Mouse (Mus musculus) kidney, embryonic 16.5 days (tissue): ENCODE results near the gene Slc16a7. TPM values are rescaled to one million over a fixed set of nuclear protein-coding genes. Genes with fewer than 3 reads are reported as not detected.
A peak's percentile ranks its signal among the peaks of the same experiment; 100 is the strongest.

ENCODE experiments used
- ATAC-seq: fragments of 200-750 bp; cut with Nextera tagmentation; 2 replicates; pipeline ENCODE4 v1.8.0; 2017; ENCODE audit warnings: moderate TSS enrichment; ENCODE audit not compliant: low FRiP score, low TSS enrichment
- H3K27ac ChIP-seq: fragments of 300-500 bp; sonication (generic); 2 replicates; pipeline ENCODE4 v1.5.1; 2014; ENCODE audit warnings: low read length
- H3K27me3 ChIP-seq: fragments of 300-500 bp; sonication (generic); 2 replicates; pipeline ENCODE4 v1.6.1; 2014; ENCODE audit warnings: low read length, control low read depth, mixed read lengths; ENCODE audit not compliant: insufficient read depth
- H3K36me3 ChIP-seq: fragments of 300-500 bp; sonication (generic); 2 replicates; pipeline ENCODE4 v1.6.1; 2014; ENCODE audit warnings: low read length, control low read depth, mixed read lengths; ENCODE audit not compliant: insufficient read depth
- H3K4me1 ChIP-seq: fragments of 300-500 bp; sonication (generic); 2 replicates; pipeline ENCODE4 v1.6.1; 2014; ENCODE audit warnings: low read length, control low read depth, mixed read lengths; ENCODE audit not compliant: insufficient read depth
- H3K4me2 ChIP-seq: fragments of 300-500 bp; sonication (generic); replicated peaks from 2 replicates; pipeline ENCODE4 v1.6.1; 2014; ENCODE audit warnings: low read depth, low read length
- H3K4me3 ChIP-seq: fragments of 300-500 bp; sonication (generic); 2 replicates; pipeline ENCODE4 v1.5.1; 2014; ENCODE audit warnings: mild to moderate bottlenecking, low read length
- H3K9ac ChIP-seq: fragments of 300-500 bp; sonication (generic); replicated peaks from 2 replicates; pipeline ENCODE4 v1.6.1; 2014; ENCODE audit warnings: low read length
- H3K9me3 ChIP-seq: fragments of 300-500 bp; sonication (generic); 2 replicates; pipeline ENCODE4 v1.6.1; 2016; ENCODE audit warnings: low read length, control low read depth
- WGBS: fragments of 180-500 bp; shearing (Covaris S2); extraction: QIAGEN DNeasy Blood & Tissue Kit; methylation state at CpG from one replicate; pipeline ENCODE4 v1.1.7; 2014; 5-methylcytosine and 5-hydroxymethylcytosine counted together
- polyA plus RNA-seq: library from polyadenylated mRNA; unstranded; fragments of >200 nt; fragmentation: Nextera tagmentation; extraction: Ambion mirVana; gene quantifications from 2 replicates; pipeline ENCODE4 v1.2.1, GENCODE M21; 2015

The Slc16a7 gene
- polyA plus RNA-seq, result 9.1 and 9.7 TPM in 2 replicates

- H3K9me3 ChIP-seq, result no peaks in the 10 kb centered on the region
- H3K4me1 ChIP-seq, result peaks cover 18% of the 10 kb centered on the region
- ATAC-seq, result peak; percentile 97
- H3K4me2 ChIP-seq, result peak within 1 kb of the TSS; percentile 68
- under 1% methylated on average over 55 of the region's 67 CpGs for WGBS
- H3K9ac ChIP-seq, result peak within 1 kb of the TSS; percentile 84
- no peaks in the 10 kb centered on the region; the same call in 1 of the 2 replicates for H3K27me3 ChIP-seq
- H3K4me3 ChIP-seq, result peak within 1 kb of the TSS; percentile 81
- H3K36me3 ChIP-seq, result no peaks in the 10 kb centered on the region
- H3K27ac ChIP-seq, result peak within 1 kb of the TSS; percentile 76
Observed at GRCm38 (mm10) chr10:125388876-125389786, at the start of gene Slc16a7. Gene Slc16a7 (minus strand): TSS chr10:125389465.

DNA sequence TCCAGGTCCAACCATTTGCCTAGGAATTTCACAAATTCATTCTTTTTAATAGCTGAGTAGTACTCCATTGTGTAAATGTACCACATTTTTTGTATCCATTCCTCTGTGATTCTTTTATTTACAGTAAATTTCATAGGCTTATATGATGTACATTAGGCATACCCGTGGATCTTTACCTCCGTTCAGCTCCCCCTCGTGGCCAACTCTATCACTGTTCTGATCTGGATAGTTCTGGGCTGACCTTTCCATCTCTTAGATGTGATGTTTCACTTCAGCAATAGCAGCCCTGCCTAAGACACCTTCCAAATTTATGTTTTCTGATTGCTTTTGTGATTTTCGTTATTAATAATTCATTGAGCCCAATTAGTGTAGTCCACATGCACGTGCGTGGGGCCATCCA, 29.5 kb upstream of the Slc16a7 start:
- H3K9me3 ChIP-seq, result no peaks in the 10 kb centered on the region
- no peaks in the 10 kb centered on the region for H3K4me1 ChIP-seq
- 80% methylated on average over 6 of the region's 6 CpGs for WGBS

GRCm38 (mm10) chr10:125399796-125400195, 10.5 kb upstream of the Slc16a7 start:
- H3K4me2 ChIP-seq, result no peak overlapping the region
- H3K27ac ChIP-seq, result no peak overlapping the region
- no peaks in the 10 kb centered on the region for H3K36me3 ChIP-seq
- 83% methylated on average over 4 of the region's 4 CpGs for WGBS
- H3K9me3 ChIP-seq, result no peaks in the 10 kb centered on the region
- no peaks in the 10 kb centered on the region for H3K27me3 ChIP-seq
- H3K4me3 ChIP-seq, result no peak overlapping the region
- H3K4me1 ChIP-seq, result no peaks in the 10 kb centered on the region
- ATAC-seq, result no peak
- no peak overlapping the region for H3K9ac ChIP-seq

More for the DNA sequence above, 29.5 kb upstream of the Slc16a7 start:
- Histone ChIP-seq H3K4me3 (no peak overlapping the region), H3K27me3 (no peaks in the 10 kb centered on the region), H3K36me3 (no peaks in the 10 kb centered on the region), H3K9ac (no peak overlapping the region), H3K4me2 (no peak overlapping the region), H3K27ac (no peak overlapping the region)
- no peak for ATAC-seq

GRCm38 (mm10) chr10:125390011-125390410, 746 bp upstream of the Slc16a7 start:
- WGBS, result 73% methylated on average over 6 of the region's 6 CpGs
- Histone ChIP-seq H3K4me2 (peak overlapping the region; percentile 68), H3K4me3 (no peak overlapping the region), H3K27ac (no peak overlapping the region), H3K36me3 (no peaks in the 10 kb centered on the region), H3K4me1 (peaks cover 18% of the 10 kb centered on the region), H3K27me3 (no peaks in the 10 kb centered on the region; the same call in 1 of the 2 replicates), H3K9ac (peak overlapping the region; percentile 84; the same call in 1 of the 2 replicates), H3K9me3 (no peaks in the 10 kb centered on the region)
- no peak for ATAC-seq

GRCm38 (mm10) chr10:125388481-125388875, 787 bp downstream of the Slc16a7 start:
- Histone ChIP-seq H3K4me3 (peak overlapping the region; percentile 81), H3K9ac (peak overlapping the region; percentile 84), H3K9me3 (no peaks in the 10 kb centered on the region), H3K27ac (peak overlapping the region; percentile 76), H3K4me2 (peak overlapping the region; percentile 68), H3K4me1 (peaks cover 22% of the 10 kb centered on the region), H3K36me3 (no peaks in the 10 kb centered on the region), H3K27me3 (no peaks in the 10 kb centered on the region; the same call in 1 of the 2 replicates)
- WGBS, result 28% methylated on average over 7 of the region's 7 CpGs
- peak; percentile 20 for ATAC-seq

- no peaks in the 10 kb centered on the region; the same call in 1 of the 2 replicates for H3K27me3 ChIP-seq
- peaks cover 22% of the 10 kb centered on the region for H3K4me1 ChIP-seq
- H3K27ac ChIP-seq, result peak overlapping the region; percentile 34; the same call in 1 of the 2 replicates
- ATAC-seq, result no peak
- no peak overlapping the region for H3K9ac ChIP-seq
- H3K4me2 ChIP-seq, result peak overlapping the region; percentile 34
- no peaks in the 10 kb centered on the region for H3K9me3 ChIP-seq
- H3K36me3 ChIP-seq, result no peaks in the 10 kb centered on the region
- 33% methylated on average over 14 of the region's 14 CpGs for WGBS
- H3K4me3 ChIP-seq, result peak overlapping the region; percentile 3; the same call in 1 of the 2 replicates
Observed at GRCm38 (mm10) chr10:125387782-125388415, 1.4 kb downstream of the Slc16a7 start.

DNA sequence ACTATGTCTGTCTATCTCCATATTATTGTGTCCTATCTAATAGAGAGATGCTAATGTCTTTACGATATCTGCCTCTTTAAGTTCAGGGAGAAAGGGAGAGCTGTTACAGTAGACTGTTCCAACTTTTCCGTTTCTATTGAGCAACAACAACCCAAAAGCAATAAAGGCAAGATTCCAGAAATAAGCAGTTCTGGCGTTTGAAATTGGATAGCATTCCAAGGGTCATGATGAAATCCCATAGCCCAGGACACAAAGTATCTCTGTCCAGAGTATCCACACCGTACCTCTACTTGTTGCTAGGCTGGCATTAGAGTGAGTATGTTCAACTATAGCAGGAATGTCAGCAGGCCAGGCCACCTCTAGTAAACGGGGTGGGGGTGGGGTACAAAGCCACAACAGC, 13.7 kb downstream of the Slc16a7 start:
- WGBS, result 61% methylated on average over 5 of the region's 5 CpGs
- H3K36me3 ChIP-seq, result no peaks in the 10 kb centered on the region
- H3K4me1 ChIP-seq, result peaks cover 4% of the 10 kb centered on the region; the same call in 1 of the 2 replicates
- H3K9me3 ChIP-seq, result no peaks in the 10 kb centered on the region
- H3K9ac ChIP-seq, result no peak overlapping the region
- H3K27me3 ChIP-seq, result no peaks in the 10 kb centered on the region
- no peak for ATAC-seq
- no peak overlapping the region for H3K4me2 ChIP-seq
- no peak overlapping the region for H3K4me3 ChIP-seq
- H3K27ac ChIP-seq, result no peak overlapping the region

DNA sequence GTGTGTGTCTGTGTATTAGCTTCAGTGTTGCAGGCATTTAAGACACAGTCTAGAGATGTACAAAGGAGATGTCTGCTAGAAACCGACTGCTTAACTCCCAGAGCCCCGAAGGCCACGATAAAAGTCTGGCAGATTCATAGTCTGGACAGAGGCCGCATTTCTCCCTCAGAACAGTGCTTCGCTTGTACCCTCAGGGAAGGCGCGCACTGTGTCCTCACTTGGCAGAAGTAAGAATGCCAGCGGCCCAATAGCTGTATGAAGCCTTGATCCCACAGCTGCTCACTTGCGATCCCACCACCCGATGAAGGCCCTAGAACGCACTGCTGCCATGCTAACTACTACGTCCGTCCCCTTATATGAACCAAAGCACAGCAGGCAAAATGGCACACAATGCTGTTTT, 16.6 kb downstream of the Slc16a7 start:
- no peak for ATAC-seq
- Histone ChIP-seq H3K27ac (no peak overlapping the region), H3K27me3 (no peaks in the 10 kb centered on the region), H3K4me3 (no peak overlapping the region), H3K36me3 (no peaks in the 10 kb centered on the region), H3K9ac (no peak overlapping the region), H3K4me2 (no peak overlapping the region), H3K4me1 (peaks cover 4% of the 10 kb centered on the region; the same call in 1 of the 2 replicates), H3K9me3 (no peaks in the 10 kb centered on the region)
- WGBS, result 90% methylated on average over 13 of the region's 13 CpGs

GRCm38 (mm10) chr10:125371451-125371850, 17.8 kb downstream of the Slc16a7 start:
- peaks cover 4% of the 10 kb centered on the region; the same call in 1 of the 2 replicates for H3K4me1 ChIP-seq
- 55% methylated on average over 11 of the region's 11 CpGs for WGBS
- H3K36me3 ChIP-seq, result no peaks in the 10 kb centered on the region
- ATAC-seq, result no peak
- no peak overlapping the region for H3K4me2 ChIP-seq
- H3K4me3 ChIP-seq, result no peak overlapping the region
- no peaks in the 10 kb centered on the region for H3K9me3 ChIP-seq
- no peak overlapping the region for H3K9ac ChIP-seq
- H3K27ac ChIP-seq, result no peak overlapping the region
- no peaks in the 10 kb centered on the region for H3K27me3 ChIP-seq
